Mouse (Mus musculus): Measurements from ENCODE around the gene Kif26a.

Kif26a gene

GRCm38 (mm10) chr12:112145875-112146651, at the start of gene Kif26a:
Gene Kif26a, plus strand, starts transcription at chr12:112146208.
- in situ Hi-C loops (cut with MboI) = no loop called here

GRCm38 (mm10) chr12:112096733-112097117, 49.3 kb upstream of the Kif26a start:
- in situ Hi-C loops (cut with MboI) = no loop called here

- in situ Hi-C loops (cut with MboI) = no loop called here
These were observed 45.9 kb upstream of the Kif26a start for GRCm38 (mm10) chr12:112100106-112100505.

- in situ Hi-C loops (cut with MboI) = no loop called here
These were observed 45.0 kb upstream of the Kif26a start for GRCm38 (mm10) chr12:112101045-112101444.

- in situ Hi-C loops (cut with MboI) = no loop called here
These were observed 42.8 kb upstream of the Kif26a start for GRCm38 (mm10) chr12:112103179-112103578.

- in situ Hi-C loops (cut with MboI) = no loop called here
These were observed 41.1 kb upstream of the Kif26a start for GRCm38 (mm10) chr12:112104890-112105289.

GRCm38 (mm10) chr12:112106541-112106971, 39.5 kb upstream of the Kif26a start, which contains the start of gene Aspg:
Gene Aspg, plus strand, starts transcription at chr12:112106679.
- in situ Hi-C loops (cut with MboI) = no loop called here

GRCm38 (mm10) chr12:112107685-112108084, 38.3 kb upstream of the Kif26a start:
- in situ Hi-C loops (cut with MboI) = no loop called here

- in situ Hi-C loops (cut with MboI) = no loop called here
These were observed 37.1 kb upstream of the Kif26a start for GRCm38 (mm10) chr12:112108696-112109445.

- in situ Hi-C loops (cut with MboI) = no loop called here
These were observed 36.3 kb upstream of the Kif26a start for GRCm38 (mm10) chr12:112109701-112110100.

- in situ Hi-C loops (cut with MboI) = no loop called here
These were observed 34.7 kb upstream of the Kif26a start for GRCm38 (mm10) chr12:112111323-112111722.

- in situ Hi-C loops (cut with MboI) = no loop called here
These were observed 33.8 kb upstream of the Kif26a start for GRCm38 (mm10) chr12:112112235-112112634.

GRCm38 (mm10) chr12:112112686-112113396, 33.2 kb upstream of the Kif26a start:
- in situ Hi-C loops (cut with MboI) = no loop called here

GRCm38 (mm10) chr12:112113710-112114109, 32.3 kb upstream of the Kif26a start:
- in situ Hi-C loops (cut with MboI) = no loop called here

GRCm38 (mm10) chr12:112117006-112117405, 29.0 kb upstream of the Kif26a start:
- in situ Hi-C loops (cut with MboI) = no loop called here

GRCm38 (mm10) chr12:112117649-112118048, 28.4 kb upstream of the Kif26a start:
- in situ Hi-C loops (cut with MboI) = no loop called here

GRCm38 (mm10) chr12:112121188-112121587, 24.8 kb upstream of the Kif26a start:
- in situ Hi-C loops (cut with MboI) = no loop called here

- in situ Hi-C loops (cut with MboI) = no loop called here
These were observed 20.1 kb upstream of the Kif26a start for GRCm38 (mm10) chr12:112125903-112126302.

- in situ Hi-C loops (cut with MboI) = no loop called here
These were observed 18.9 kb upstream of the Kif26a start for GRCm38 (mm10) chr12:112126931-112127635.

GRCm38 (mm10) chr12:112128526-112128925, 17.5 kb upstream of the Kif26a start:
- in situ Hi-C loops (cut with MboI) = no loop called here

- in situ Hi-C loops (cut with MboI) = no loop called here
These were observed 16.6 kb upstream of the Kif26a start for GRCm38 (mm10) chr12:112129300-112129856.

All from mature B cell (primary cell).